Mouse (Mus musculus) neural tube, embryonic 13.5 days (tissue): Measurements from ENCODE around the gene Morc4. TPM values are rescaled to one million over a fixed set of nuclear protein-coding genes. Genes with fewer than 3 reads are reported as not detected.
A peak's percentile ranks its signal among the peaks of the same experiment; 100 is the strongest.

Source experiments
- ATAC-seq: fragments of 200-750 bp; cut with Nextera tagmentation; 2 replicates; pipeline ENCODE4 v1.8.0; 2017; ENCODE audit warnings: low read depth, mild to moderate bottlenecking, moderate TSS enrichment, moderate library complexity
- H3K27ac ChIP-seq: fragments of 300-500 bp; sonication (generic); replicated peaks from 2 replicates; pipeline ENCODE4 v1.5.1; 2015; ENCODE audit warnings: moderate library complexity, mild to moderate bottlenecking, inconsistent platforms
- H3K27me3 ChIP-seq: fragments of 300-500 bp; sonication (generic); 2 replicates; pipeline ENCODE4 v1.6.1; 2015; ENCODE audit warnings: mild to moderate bottlenecking, inconsistent platforms
- H3K36me3 ChIP-seq: fragments of 300-500 bp; sonication (generic); 2 replicates; pipeline ENCODE4 v1.6.1; 2015; ENCODE audit warnings: mild to moderate bottlenecking, inconsistent platforms
- H3K4me1 ChIP-seq: fragments of 300-500 bp; sonication (generic); replicated peaks from 2 replicates; pipeline ENCODE4 v1.6.1; 2015; ENCODE audit warnings: inconsistent platforms
- H3K4me2 ChIP-seq: fragments of 300-500 bp; sonication (generic); 2 replicates; pipeline ENCODE4 v1.6.1; 2015; ENCODE audit warnings: inconsistent platforms, mild to moderate bottlenecking, moderate library complexity
- H3K4me3 ChIP-seq: fragments of 300-500 bp; sonication (generic); 2 replicates; pipeline ENCODE4 v1.5.1; 2015; ENCODE audit warnings: mild to moderate bottlenecking, inconsistent platforms
- H3K9ac ChIP-seq: fragments of 300-500 bp; sonication (generic); 2 replicates; pipeline ENCODE4 v1.6.1; 2015; ENCODE audit warnings: moderate library complexity, mild to moderate bottlenecking, inconsistent platforms
- H3K9me3 ChIP-seq: fragments of 300-500 bp; sonication (generic); 2 replicates; pipeline ENCODE4 v1.6.1; 2016; ENCODE audit warnings: inconsistent platforms
- WGBS: fragments of 180-500 bp; shearing (Covaris S2); methylation state at CpG from one replicate; pipeline ENCODE4 v1.1.7; 2015; 5-methylcytosine and 5-hydroxymethylcytosine counted together
- polyA plus RNA-seq: library from polyadenylated mRNA; unstranded; fragments of >200 nt; fragmentation: Nextera tagmentation; extraction: Ambion mirVana; gene quantifications from 2 replicates; pipeline ENCODE4 v1.2.1, GENCODE M21; 2015

Morc4 gene
- polyA plus RNA-seq, result 4.9 and 5.1 TPM in 2 replicates

GRCm38 (mm10) chrX:139870938-139871791 is at the start of gene Morc4:
Morc4 (minus strand) TSS chrX:139871677.
- peaks cover 5% of the 10 kb centered on the region; the same call in 1 of the 2 replicates for H3K4me1 ChIP-seq
- H3K9ac ChIP-seq, result peak within 1 kb of the TSS; percentile 73
- peak; percentile 95 for ATAC-seq
- peak within 1 kb of the TSS; percentile 61 for H3K4me2 ChIP-seq
- no peaks in the 10 kb centered on the region for H3K36me3 ChIP-seq
- H3K4me3 ChIP-seq, result peak within 1 kb of the TSS; percentile 60
- 30% methylated on average over 77 of the region's 87 CpGs for WGBS
- H3K9me3 ChIP-seq, result no peaks in the 10 kb centered on the region
- peaks cover 23% of the 10 kb centered on the region for H3K27me3 ChIP-seq
- peak within 1 kb of the TSS; percentile 38; the same call in 1 of the 2 replicates for H3K27ac ChIP-seq

GRCm38 (mm10) chrX:139920572-139920971 is 49.1 kb upstream of the Morc4 start:
- Histone ChIP-seq H3K4me3 (no peak overlapping the region), H3K27me3 (no peaks in the 10 kb centered on the region), H3K4me1 (no peaks in the 10 kb centered on the region), H3K4me2 (no peak overlapping the region), H3K9ac (no peak overlapping the region), H3K9me3 (no peaks in the 10 kb centered on the region), H3K36me3 (no peaks in the 10 kb centered on the region), H3K27ac (no peak overlapping the region)
- ATAC-seq, result no peak
- WGBS, result 77% methylated on average over 4 of the region's 4 CpGs

- ATAC-seq, result no peak
- H3K4me3 ChIP-seq, result no peak overlapping the region
- 55% methylated on average over 1 of the region's 1 CpGs for WGBS
- no peaks in the 10 kb centered on the region for H3K36me3 ChIP-seq
- H3K27me3 ChIP-seq, result peaks cover 7% of the 10 kb centered on the region
- H3K4me2 ChIP-seq, result no peak overlapping the region
- no peaks in the 10 kb centered on the region for H3K4me1 ChIP-seq
- H3K9me3 ChIP-seq, result no peaks in the 10 kb centered on the region
- H3K9ac ChIP-seq, result no peak overlapping the region
- no peak overlapping the region for H3K27ac ChIP-seq
These were observed 19.9 kb upstream of the Morc4 start for GRCm38 (mm10) chrX:139891387-139891786.

GRCm38 (mm10) chrX:139883221-139883620 is 11.7 kb upstream of the Morc4 start:
- Histone ChIP-seq H3K4me1 (no peaks in the 10 kb centered on the region), H3K9me3 (no peaks in the 10 kb centered on the region), H3K27ac (no peak overlapping the region), H3K4me3 (no peak overlapping the region), H3K36me3 (no peaks in the 10 kb centered on the region), H3K27me3 (peaks cover 5% of the 10 kb centered on the region), H3K9ac (no peak overlapping the region), H3K4me2 (no peak overlapping the region)
- no peak for ATAC-seq

- Histone ChIP-seq H3K4me3 (no peak overlapping the region), H3K27ac (no peak overlapping the region), H3K9ac (no peak overlapping the region), H3K36me3 (no peaks in the 10 kb centered on the region), H3K27me3 (peaks cover 12% of the 10 kb centered on the region), H3K4me2 (no peak overlapping the region), H3K4me1 (no peaks in the 10 kb centered on the region), H3K9me3 (no peaks in the 10 kb centered on the region)
- 44% methylated on average over 3 of the region's 3 CpGs for WGBS
- ATAC-seq, result no peak
These were observed 6.5 kb upstream of the Morc4 start for GRCm38 (mm10) chrX:139877936-139878335.

DNA sequence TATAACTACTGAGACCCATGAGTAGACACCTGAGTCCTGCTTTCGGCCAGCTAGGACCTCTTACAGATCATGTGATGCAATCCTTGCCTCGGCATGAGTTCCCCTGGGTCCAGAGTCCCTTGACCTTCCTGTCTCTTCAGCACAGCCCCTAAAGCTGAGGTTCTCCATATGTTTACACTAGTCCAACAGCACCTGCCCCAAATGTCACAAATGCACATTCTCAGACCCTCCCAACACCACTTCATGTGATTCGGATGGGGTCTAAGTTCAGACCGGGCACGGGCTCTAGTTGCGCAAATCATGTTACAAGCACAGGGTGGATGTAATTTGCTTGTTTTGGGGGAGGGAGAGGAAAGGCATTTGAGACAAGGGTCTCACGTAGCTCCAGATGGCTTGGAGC is 5.6 kb upstream of the Morc4 start:
- Histone ChIP-seq H3K9ac (no peak overlapping the region), H3K27me3 (peaks cover 14% of the 10 kb centered on the region)
- no peak for ATAC-seq

GRCm38 (mm10) chrX:139870300-139870711 is 1.2 kb downstream of the Morc4 start:
- peak; percentile 51 for ATAC-seq

More for the DNA sequence above, 5.6 kb upstream of the Morc4 start:
- 83% methylated on average over 7 of the region's 7 CpGs for WGBS
- no peak overlapping the region for H3K4me2 ChIP-seq
- H3K4me1 ChIP-seq, result no peaks in the 10 kb centered on the region
- no peaks in the 10 kb centered on the region for H3K9me3 ChIP-seq
- H3K4me3 ChIP-seq, result no peak overlapping the region
- no peak overlapping the region for H3K27ac ChIP-seq
- no peaks in the 10 kb centered on the region for H3K36me3 ChIP-seq

DNA sequence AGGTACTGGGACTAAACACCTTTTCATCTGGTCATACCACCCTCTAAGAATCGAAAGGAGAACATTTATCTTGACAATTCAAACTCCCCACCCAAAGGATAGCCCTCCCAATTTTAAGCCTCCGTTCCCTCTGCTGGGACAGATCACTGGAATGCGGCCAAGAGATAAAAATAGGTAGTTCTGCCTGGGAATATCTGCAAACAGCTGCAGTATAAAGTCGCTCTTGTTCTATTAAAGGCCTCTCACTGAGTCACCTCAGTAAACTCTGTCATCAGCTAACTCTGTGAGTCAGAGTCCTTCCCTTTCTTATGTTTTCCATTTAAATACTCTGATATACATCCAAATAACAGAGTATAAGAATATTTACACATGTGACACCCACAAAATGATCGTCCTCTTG is 12.1 kb downstream of the Morc4 start:
- no peaks in the 10 kb centered on the region for H3K36me3 ChIP-seq
- no peaks in the 10 kb centered on the region for H3K9me3 ChIP-seq
- no peak overlapping the region for H3K9ac ChIP-seq
- no peak overlapping the region for H3K4me2 ChIP-seq
- H3K27me3 ChIP-seq, result peaks cover 17% of the 10 kb centered on the region
- H3K4me3 ChIP-seq, result no peak overlapping the region
- H3K4me1 ChIP-seq, result no peaks in the 10 kb centered on the region
- no peak for ATAC-seq
- WGBS, result 78% methylated on average over 5 of the region's 5 CpGs
- no peak overlapping the region for H3K27ac ChIP-seq

More at GRCm38 (mm10) chrX:139870300-139870711, 1.2 kb downstream of the Morc4 start:
- Histone ChIP-seq H3K4me3 (peak overlapping the region; percentile 60), H3K4me1 (peaks cover 5% of the 10 kb centered on the region; the same call in 1 of the 2 replicates), H3K27ac (no peak overlapping the region), H3K36me3 (no peaks in the 10 kb centered on the region), H3K4me2 (peak overlapping the region; percentile 61), H3K9me3 (no peaks in the 10 kb centered on the region), H3K9ac (peak overlapping the region; percentile 73; the same call in 1 of the 2 replicates), H3K27me3 (peaks cover 23% of the 10 kb centered on the region)
- WGBS, result 20% methylated on average over 15 of the region's 15 CpGs

DNA sequence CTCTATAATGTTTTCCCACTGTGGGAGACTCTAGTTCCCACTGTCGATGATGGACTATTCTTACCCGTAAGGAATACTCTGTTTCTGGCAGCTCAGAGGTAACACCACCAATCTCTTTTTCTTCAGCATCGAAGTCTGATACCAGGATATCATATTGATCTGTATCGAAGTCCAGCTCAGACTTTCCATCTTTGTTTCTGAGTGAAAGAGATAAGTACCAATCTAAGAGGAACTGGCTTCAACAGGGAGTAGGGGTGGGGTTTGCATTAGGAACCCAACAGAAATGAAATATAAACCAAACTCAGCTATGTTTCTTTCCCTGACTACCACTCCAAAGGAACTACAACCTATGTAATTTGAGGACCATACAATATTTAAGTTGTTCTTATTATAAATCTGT is 16.7 kb downstream of the Morc4 start:
- H3K9ac ChIP-seq, result no peak overlapping the region
- H3K36me3 ChIP-seq, result no peaks in the 10 kb centered on the region
- H3K27ac ChIP-seq, result no peak overlapping the region
- no peak for ATAC-seq
- H3K4me3 ChIP-seq, result no peak overlapping the region
- H3K4me1 ChIP-seq, result no peaks in the 10 kb centered on the region
- WGBS, result 89% methylated on average over 4 of the region's 4 CpGs
- H3K27me3 ChIP-seq, result peaks cover 10% of the 10 kb centered on the region
- H3K9me3 ChIP-seq, result no peaks in the 10 kb centered on the region
- no peak overlapping the region for H3K4me2 ChIP-seq

DNA sequence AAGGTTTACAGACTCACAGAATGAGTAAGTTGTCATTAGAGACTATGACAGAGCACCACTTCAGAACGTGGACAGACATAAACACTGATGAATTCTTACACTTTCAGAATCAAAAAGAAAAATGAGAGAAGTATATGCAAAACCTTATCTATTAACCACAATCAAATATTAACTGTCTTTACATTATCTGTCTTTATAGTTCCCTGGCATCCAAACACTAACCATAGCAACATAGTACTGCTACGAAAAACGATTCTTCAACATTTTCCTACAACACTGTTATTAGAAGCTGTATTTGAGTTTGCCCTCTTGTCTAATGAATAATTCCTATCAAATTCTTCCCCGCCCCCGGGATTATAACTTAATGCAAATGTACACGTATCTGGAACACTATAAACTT is 30.4 kb downstream of the Morc4 start:
- H3K4me1 ChIP-seq, result no peaks in the 10 kb centered on the region
- no peak overlapping the region for H3K9ac ChIP-seq
- no peaks in the 10 kb centered on the region for H3K36me3 ChIP-seq
- no peaks in the 10 kb centered on the region for H3K9me3 ChIP-seq
- 79% methylated on average over 6 of the region's 6 CpGs for WGBS
- H3K4me2 ChIP-seq, result no peak overlapping the region
- no peak overlapping the region for H3K27ac ChIP-seq
- no peak for ATAC-seq
- peaks cover 4% of the 10 kb centered on the region; the same call in 1 of the 2 replicates for H3K27me3 ChIP-seq
- no peak overlapping the region for H3K4me3 ChIP-seq

GRCm38 (mm10) chrX:139839057-139839456 is 32.4 kb downstream of the Morc4 start:
- no peaks in the 10 kb centered on the region for H3K9me3 ChIP-seq
- H3K27me3 ChIP-seq, result peaks cover 4% of the 10 kb centered on the region; the same call in 1 of the 2 replicates
- H3K27ac ChIP-seq, result no peak overlapping the region
- no peaks in the 10 kb centered on the region for H3K36me3 ChIP-seq
- WGBS, result 53% methylated on average over 3 of the region's 3 CpGs
- ATAC-seq, result no peak
- no peak overlapping the region for H3K9ac ChIP-seq
- no peaks in the 10 kb centered on the region for H3K4me1 ChIP-seq
- no peak overlapping the region for H3K4me2 ChIP-seq
- H3K4me3 ChIP-seq, result no peak overlapping the region

GRCm38 (mm10) chrX:139832464-139832863 is 39.0 kb downstream of the Morc4 start:
- Histone ChIP-seq H3K4me1 (no peaks in the 10 kb centered on the region), H3K9me3 (no peaks in the 10 kb centered on the region)
- ATAC-seq, result no peak

More at GRCm38 (mm10) chrX:139832464-139832863, 39.0 kb downstream of the Morc4 start:
- no peaks in the 10 kb centered on the region for H3K36me3 ChIP-seq
- no peak overlapping the region for H3K4me3 ChIP-seq
- no peaks in the 10 kb centered on the region; the same call in 1 of the 2 replicates for H3K27me3 ChIP-seq
- no peak overlapping the region for H3K27ac ChIP-seq
- WGBS, result 33% methylated on average over 5 of the region's 5 CpGs
- no peak overlapping the region for H3K9ac ChIP-seq
- H3K4me2 ChIP-seq, result no peak overlapping the region
